In genomic region chr19:47886617-47887016, GRCm38 (mm10) we compare ENCODE assay signal across 7 mouse cellular contexts. TPM values are rescaled to one million over a fixed set of nuclear protein-coding genes. Genes with fewer than 3 reads are reported as not detected.
DNase-seq lines count a peak whose midpoint lies in the region; ATAC-seq and TF ChIP-seq lines count a peak whose summit lies in the region.

No protein-coding gene starts in this region.

- no peaks in the 10 kb centered on the region for H3K27me3 ChIP-seq in intestine, embryonic 16.5 days (replicated peaks; ENCODE audit: control insufficient read depth, insufficient read depth, low read length)
- peaks cover 4% of the 10 kb centered on the region; the same call in 1 of the 2 replicates for H3K27me3 ChIP-seq in liver, embryonic 15.5 days
- no peaks in the 10 kb centered on the region for H3K27me3 ChIP-seq in hindbrain, embryonic 16.5 days (replicated peaks; ENCODE audit: control insufficient read depth, insufficient read depth, low read length)

- no peak for TF ChIP-seq CTCF in layer of hippocampus, adult 2 months (conservative IDR thresholded peaks at IDR 0.05)

- peak; percentile 28 for ATAC-seq in intestine, embryonic 16.5 days
- 0 out of 2 replicates have a peak, but pooled peaks have one; percentile 19 for ATAC-seq in liver, embryonic 15.5 days (ENCODE audit: insufficient read depth)
- ATAC-seq in hindbrain, embryonic 16.5 days = no peak

- H3K4me3 ChIP-seq in intestine, embryonic 16.5 days (ENCODE audit: low read length) = no peak overlapping the region
- H3K4me3 ChIP-seq in liver, embryonic 15.5 days (replicated peaks) = no peak overlapping the region
- no peak overlapping the region for H3K4me3 ChIP-seq in hindbrain, embryonic 16.5 days (ENCODE audit: low read length)
- H3K4me3 ChIP-seq in layer of hippocampus, adult 2 months = no peak overlapping the region

- H3K4me2 ChIP-seq in intestine, embryonic 16.5 days (ENCODE audit: low read depth, low read length) = no peak overlapping the region
- no peak overlapping the region for H3K4me2 ChIP-seq in liver, embryonic 15.5 days
- no peak overlapping the region for H3K4me2 ChIP-seq in hindbrain, embryonic 16.5 days (ENCODE audit: low read length)

- 43% methylated on average over 7 of the region's 7 CpGs for WGBS in intestine, embryonic 16.5 days
- 57% methylated on average over 7 of the region's 7 CpGs for WGBS in liver, embryonic 15.5 days (ENCODE audit: insufficient replicate concordance)
- WGBS in hindbrain, embryonic 16.5 days = 79% methylated on average over 7 of the region's 7 CpGs

- H3K4me1 ChIP-seq in intestine, embryonic 16.5 days (ENCODE audit: control insufficient read depth, insufficient read depth, low read length) = peaks cover 8% of the 10 kb centered on the region; the same call in 1 of the 2 replicates
- H3K4me1 ChIP-seq in liver, embryonic 15.5 days (replicated peaks) = no peaks in the 10 kb centered on the region; the same call in 1 of the 2 replicates
- no peaks in the 10 kb centered on the region for H3K4me1 ChIP-seq in hindbrain, embryonic 16.5 days (ENCODE audit: control insufficient read depth, insufficient read depth, low read depth, low read length)

- no peaks in the 10 kb centered on the region for H3K9me3 ChIP-seq in intestine, embryonic 16.5 days (ENCODE audit: control insufficient read depth, low read length)
- H3K9me3 ChIP-seq in liver, embryonic 15.5 days (replicated peaks) = no peaks in the 10 kb centered on the region
- no peaks in the 10 kb centered on the region for H3K9me3 ChIP-seq in hindbrain, embryonic 16.5 days (ENCODE audit: control insufficient read depth, low read length)

- H3K9ac ChIP-seq in intestine, embryonic 16.5 days (ENCODE audit: low read depth, low read length) = no peak overlapping the region
- no peak overlapping the region for H3K9ac ChIP-seq in liver, embryonic 15.5 days
- H3K9ac ChIP-seq in hindbrain, embryonic 16.5 days (ENCODE audit: low read depth, low read length) = no peak overlapping the region

- DNase-seq in 3134 (ENCODE audit: extremely low read depth, insufficient read length, low spot score) = peak; percentile 81
- DNase-seq in NIH3T3 (ENCODE audit: low read depth) = peak; percentile 98
- DNase-seq in left cerebral cortex, adult 9 months (ENCODE audit: low spot score in 2 of 2) = no peak
- no peak for DNase-seq in layer of hippocampus, adult 2 months (ENCODE audit: low spot score in 2 of 2)

- no peak overlapping the region for H3K27ac ChIP-seq in intestine, embryonic 16.5 days (ENCODE audit: low read length)
- H3K27ac ChIP-seq in liver, embryonic 15.5 days (replicated peaks) = no peak overlapping the region
- no peak overlapping the region for H3K27ac ChIP-seq in hindbrain, embryonic 16.5 days (ENCODE audit: low read depth, low read length)
- no peak overlapping the region for H3K27ac ChIP-seq in layer of hippocampus, adult 2 months

- no peaks in the 10 kb centered on the region; the same call in 1 of the 2 replicates for H3K36me3 ChIP-seq in intestine, embryonic 16.5 days (ENCODE audit: control insufficient read depth, insufficient read depth, low read length)
- H3K36me3 ChIP-seq in liver, embryonic 15.5 days (replicated peaks) = no peaks in the 10 kb centered on the region
- H3K36me3 ChIP-seq in hindbrain, embryonic 16.5 days (ENCODE audit: control insufficient read depth, insufficient read depth, low read length) = no peaks in the 10 kb centered on the region

RNA-seq across cellular contexts. Expression of gene Gsto2, which starts 21.3 kb away (rescaled TPM):
- polyA plus RNA-seq in intestine, embryonic 16.5 days (2015; fragmentation: Nextera tagmentation; extraction: Ambion mirVana) = 0.68 and 1.2 TPM in 2 replicates
- 0.13 and 0.24 TPM in 2 replicates for polyA plus RNA-seq in liver, embryonic 15.5 days (2015; fragmentation: Nextera tagmentation; extraction: Ambion mirVana)
- 1.2 and 1.4 TPM in 2 replicates for polyA plus RNA-seq in hindbrain, embryonic 16.5 days (2015; fragmentation: Nextera tagmentation; extraction: Ambion mirVana)
- total RNA-seq in layer of hippocampus, adult 2 months (2021) = 1 to 10 TPM; 2.9 to 3.5 TPM

RNA-seq across cellular contexts. Expression of gene Gsto1, which starts 31.8 kb away (rescaled TPM):
- 588 and 626 TPM in 2 replicates for polyA plus RNA-seq in intestine, embryonic 16.5 days (2015; fragmentation: Nextera tagmentation; extraction: Ambion mirVana)
- polyA plus RNA-seq in liver, embryonic 15.5 days (2015; fragmentation: Nextera tagmentation; extraction: Ambion mirVana) = 115 and 122 TPM in 2 replicates
- 136 and 148 TPM in 2 replicates for polyA plus RNA-seq in hindbrain, embryonic 16.5 days (2015; fragmentation: Nextera tagmentation; extraction: Ambion mirVana)
- 10 to 100 TPM; 52.8 to 55.9 TPM for total RNA-seq in layer of hippocampus, adult 2 months (2021)

RNA-seq across cellular contexts. Expression of gene Cfap43, which starts 32.5 kb away (rescaled TPM):
- polyA plus RNA-seq in intestine, embryonic 16.5 days (2015; fragmentation: Nextera tagmentation; extraction: Ambion mirVana) = 0.11 and 0.15 TPM in 2 replicates
- 0.02 TPM in 1 of 2 replicates, not detected in the other for polyA plus RNA-seq in liver, embryonic 15.5 days (2015; fragmentation: Nextera tagmentation; extraction: Ambion mirVana)
- 2.9 and 3.0 TPM in 2 replicates for polyA plus RNA-seq in hindbrain, embryonic 16.5 days (2015; fragmentation: Nextera tagmentation; extraction: Ambion mirVana)
- under 1 TPM; 0.37 to 0.95 TPM for total RNA-seq in layer of hippocampus, adult 2 months (2021)

RNA-seq across cellular contexts. Expression of gene Itprip, which starts 32.5 kb away (rescaled TPM):
- polyA plus RNA-seq in intestine, embryonic 16.5 days (2015; fragmentation: Nextera tagmentation; extraction: Ambion mirVana) = 8.0 and 8.8 TPM in 2 replicates
- polyA plus RNA-seq in liver, embryonic 15.5 days (2015; fragmentation: Nextera tagmentation; extraction: Ambion mirVana) = 4.1 and 4.8 TPM in 2 replicates
- polyA plus RNA-seq in hindbrain, embryonic 16.5 days (2015; fragmentation: Nextera tagmentation; extraction: Ambion mirVana) = 4.4 and 4.9 TPM in 2 replicates
- 1 to 10 TPM; 1.2 to 1.9 TPM for total RNA-seq in layer of hippocampus, adult 2 months (2021)

RNA-seq across cellular contexts. Expression of gene Cfap58, which starts 50.9 kb away (rescaled TPM):
- not detected in 2 replicates for polyA plus RNA-seq in intestine, embryonic 16.5 days (2015; fragmentation: Nextera tagmentation; extraction: Ambion mirVana)
- polyA plus RNA-seq in liver, embryonic 15.5 days (2015; fragmentation: Nextera tagmentation; extraction: Ambion mirVana) = not detected in 2 replicates
- 0.60 and 0.88 TPM in 2 replicates for polyA plus RNA-seq in hindbrain, embryonic 16.5 days (2015; fragmentation: Nextera tagmentation; extraction: Ambion mirVana)
- total RNA-seq in layer of hippocampus, adult 2 months (2021) = under 1 TPM; 0.34 to 0.49 TPM

Comparison
In these comparisons a context has a peak if more than half of its experiments do, and no peak if none do; other contexts are left out.
1. DNase-seq: peak in 3134 (single experiment) and NIH3T3 (single experiment); none in left cerebral cortex, adult 9 months (0 of 2) and layer of hippocampus, adult 2 months (0 of 2).